Mouse (Mus musculus) ES-E14 (cell line): ENCODE measurements at regions not wholly inside any gene's neighbourhood (a gene's known extent, or its start where the extent isn't known, plus 50 kb on each side); places are given as distances from the start of the nearest gene placed in this dataset.
A peak's percentile ranks its signal among the peaks of the same experiment; 100 is the strongest.

Source experiments
- DNase-seq: peaks from one replicate; pipeline ENCODE4 v3.0.0-alpha.2; 2013; ENCODE audit warnings: low read depth, low spot score
- H3K27ac ChIP-seq: 2 replicates; pipeline ENCODE4 v1.5.1; 2012; ENCODE audit warnings: low read depth, mild to moderate bottlenecking, low read length, moderate library complexity, mixed read lengths; ENCODE audit not compliant: poor library complexity, insufficient read depth, severe bottlenecking
- H3K36me3 ChIP-seq: 2 replicates; pipeline ENCODE4 v1.6.1; 2012; ENCODE audit warnings: mild to moderate bottlenecking, low read length, moderate library complexity, mixed read lengths; ENCODE audit not compliant: control insufficient read depth, poor library complexity, insufficient read depth, severe bottlenecking
- H3K4me1 ChIP-seq, 2 experiments: fragments of 150-350 bp in 1 of 2; sonication (generic) in 1 of 2; 2 replicates each; pipeline ENCODE4 v1.6.1; 2012; ENCODE audit warnings: low read length in 2 of 2, mild to moderate bottlenecking in 1 of 2, mixed read lengths in 1 of 2; ENCODE audit not compliant: control insufficient read depth in 2 of 2, insufficient read depth in 2 of 2, poor library complexity in 1 of 2
- H3K4me3 ChIP-seq, 2 experiments: fragments of 150-350 bp in 1 of 2; sonication (generic) in 1 of 2; 2 replicates each; pipeline ENCODE4 v1.5.1; 2012; ENCODE audit warnings: low read length in 2 of 2, low read depth in 1 of 2, mild to moderate bottlenecking in 1 of 2, mixed read lengths in 1 of 2; ENCODE audit not compliant: insufficient read depth in 1 of 2, poor library complexity in 1 of 2, severe bottlenecking in 1 of 2
- H3K9ac ChIP-seq: 2 replicates; pipeline ENCODE4 v1.6.1; 2012; ENCODE audit warnings: low read depth, mild to moderate bottlenecking, low read length, mixed read lengths; ENCODE audit not compliant: poor library complexity, insufficient read depth, severe bottlenecking
- H3K9me3 ChIP-seq: fragments of 150-350 bp; sonication (generic); 2 replicates; pipeline ENCODE4 v1.6.1; 2012; ENCODE audit warnings: low read depth, mild to moderate bottlenecking, low read length; ENCODE audit not compliant: control insufficient read depth, insufficient read depth
- CHD2 ChIP-seq: IDR thresholded peaks from 2 replicates; pipeline ENCODE4 v1.6.1; 2014; ENCODE audit warnings: mild to moderate bottlenecking, low read depth, low read length, inconsistent platforms
- HCFC1 ChIP-seq: IDR thresholded peaks from 2 replicates; pipeline ENCODE4 v1.6.1; 2012; ENCODE audit warnings: low read length, inconsistent platforms, borderline replicate concordance; ENCODE audit not compliant: insufficient read depth
- MAFK ChIP-seq: IDR thresholded peaks from 2 replicates; pipeline ENCODE4 v1.6.1; 2014; ENCODE audit warnings: mild to moderate bottlenecking, low read depth, low read length, inconsistent platforms; ENCODE audit not compliant: insufficient read depth
- ZC3H11A ChIP-seq: IDR thresholded peaks from 2 replicates; pipeline ENCODE4 v1.6.1; 2012; ENCODE audit warnings: low read depth, mild to moderate bottlenecking, inconsistent platforms, low read length, borderline replicate concordance
- ZNF384 ChIP-seq: IDR thresholded peaks from 2 replicates; pipeline ENCODE4 v1.6.1; 2012; ENCODE audit warnings: low read depth, low read length, inconsistent platforms
- in situ Hi-C, 2 experiments: fragments of 600-800 bp; cut with MboI; formaldehyde crosslinking; loops; one replicate each; pipeline ENCODE4 v1.15.1; 2025; ENCODE audit warnings: low sequenced_read_pairs in 2 of 2, inconsistent platforms in 1 of 2; ENCODE audit not compliant: unreplicated experiment in 2 of 2

DNA sequence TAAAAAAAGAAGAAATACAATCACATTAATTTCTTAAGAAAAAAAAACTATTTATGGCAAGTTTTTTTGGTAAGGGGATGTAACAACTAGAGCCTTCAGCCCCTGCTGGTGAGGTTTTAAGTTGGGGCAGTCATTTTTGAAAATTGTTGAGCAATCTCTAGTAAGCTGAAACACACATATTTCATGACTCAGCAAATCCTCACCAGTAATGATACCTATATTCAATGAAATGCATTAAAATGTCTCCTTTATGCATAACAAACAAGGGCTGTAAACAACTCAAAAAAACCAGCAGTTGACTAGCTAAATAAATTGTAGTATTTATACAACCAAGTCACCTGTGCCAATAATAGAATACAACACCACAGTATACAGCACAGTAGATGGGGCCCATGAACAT is 63.1 kb upstream of the Satb2 start:
- H3K4me3 ChIP-seq: no peak overlapping the region
- no peak overlapping the region for H3K9ac ChIP-seq
- no peak overlapping the region for H3K27ac ChIP-seq
- H3K9me3 ChIP-seq: no peaks in the 10 kb centered on the region
- H3K36me3 ChIP-seq: no peaks in the 10 kb centered on the region
- in situ Hi-C loops: no loop called here
- no peaks in the 10 kb centered on the region for H3K4me1 ChIP-seq
- no peak for DNase-seq
- TF ChIP-seq ZNF384 (no peak), ZC3H11A (no peak), HCFC1 (no peak), MAFK (peak; percentile 71)

DNA sequence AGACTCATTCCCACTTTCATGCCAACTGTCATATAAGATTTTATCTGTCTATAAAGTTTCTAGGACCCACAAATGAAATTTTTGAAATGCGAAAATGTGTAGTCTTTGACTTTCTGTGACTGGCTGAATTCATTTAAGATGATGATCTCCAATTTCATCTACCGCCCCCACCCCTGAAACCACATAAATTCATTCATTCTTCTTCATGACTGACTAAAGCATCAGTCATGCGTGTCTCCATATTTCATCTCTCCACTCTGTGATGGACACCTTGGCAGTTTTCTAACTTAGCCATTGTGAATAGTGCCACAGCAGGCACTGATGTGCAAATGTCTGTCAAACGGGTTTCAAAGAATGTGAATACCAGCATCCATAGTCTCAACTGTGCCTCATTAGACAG is 75.4 kb upstream of the Satb2 start:
- no peaks in the 10 kb centered on the region for H3K36me3 ChIP-seq
- TF ChIP-seq MAFK: no peak
- no peak for TF ChIP-seq ZNF384
- TF ChIP-seq ZC3H11A: no peak
- TF ChIP-seq CHD2: no peak
- no peak for TF ChIP-seq HCFC1
- H3K4me3 ChIP-seq: no peak overlapping the region
- H3K4me1 ChIP-seq: no peaks in the 10 kb centered on the region
- DNase-seq: no peak
- no peak overlapping the region for H3K27ac ChIP-seq
- no peak overlapping the region for H3K9ac ChIP-seq
- no peaks in the 10 kb centered on the region for H3K9me3 ChIP-seq
- in situ Hi-C loops: no loop called here

DNA sequence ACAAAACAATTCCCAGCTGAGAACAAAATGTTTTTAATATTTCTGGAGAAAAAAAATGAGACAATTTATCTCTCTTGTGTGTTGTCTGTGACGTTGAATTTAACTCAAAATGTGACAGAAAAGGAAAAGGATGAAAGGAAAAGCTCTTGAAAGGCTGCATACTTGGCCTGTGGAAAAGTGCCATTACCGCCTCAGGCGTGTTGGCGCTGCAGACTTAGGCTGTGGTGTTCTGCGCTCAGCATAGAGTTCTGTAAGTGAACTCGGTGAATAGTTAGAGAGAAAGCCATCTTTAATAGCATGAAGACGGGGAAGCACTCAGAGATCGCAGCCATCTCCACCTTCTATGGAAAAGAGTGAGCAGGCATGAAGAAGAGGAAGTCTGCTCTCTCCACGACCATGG is 77.5 kb upstream of the Satb2 start:
- in situ Hi-C loops: no loop called here

DNA sequence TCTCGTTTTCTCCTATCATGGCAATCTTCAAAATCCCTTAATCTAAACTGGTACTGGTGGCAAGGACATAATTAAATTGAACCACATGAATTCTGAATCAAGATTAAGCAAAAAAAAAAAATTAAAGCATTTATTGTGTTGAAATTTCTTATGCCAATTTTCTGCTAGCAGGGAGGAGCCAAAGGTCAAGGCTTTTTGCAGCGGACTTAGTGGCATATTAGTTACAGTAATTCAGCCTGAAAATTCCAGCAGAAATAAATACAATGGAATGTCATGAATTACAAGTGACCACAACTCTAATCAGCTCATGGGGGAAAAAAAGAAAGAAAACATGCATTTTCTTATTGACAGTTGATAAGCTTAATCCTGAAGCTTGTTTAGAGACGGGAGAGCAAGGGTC is 80.8 kb upstream of the Satb2 start:
- H3K4me1 ChIP-seq: no peaks in the 10 kb centered on the region
- no peak overlapping the region for H3K4me3 ChIP-seq
- no peaks in the 10 kb centered on the region for H3K9me3 ChIP-seq
- in situ Hi-C loops: no loop called here
- TF ChIP-seq MAFK: no peak
- no peak for TF ChIP-seq ZC3H11A
- TF ChIP-seq HCFC1: no peak
- no peak for TF ChIP-seq CHD2
- no peak for TF ChIP-seq ZNF384
- H3K27ac ChIP-seq: no peak overlapping the region
- DNase-seq: no peak
- no peak overlapping the region for H3K9ac ChIP-seq
- no peaks in the 10 kb centered on the region for H3K36me3 ChIP-seq

More for the DNA sequence above, 77.5 kb upstream of the Satb2 start:
- Histone ChIP-seq H3K9ac (no peak overlapping the region), H3K27ac (no peak overlapping the region), H3K4me1 (no peaks in the 10 kb centered on the region), H3K9me3 (no peaks in the 10 kb centered on the region), H3K36me3 (no peaks in the 10 kb centered on the region), H3K4me3 (no peak overlapping the region)
- TF ChIP-seq CHD2 (no peak), HCFC1 (no peak), ZNF384 (no peak), MAFK (no peak), ZC3H11A (no peak)
- no peak for DNase-seq

DNA sequence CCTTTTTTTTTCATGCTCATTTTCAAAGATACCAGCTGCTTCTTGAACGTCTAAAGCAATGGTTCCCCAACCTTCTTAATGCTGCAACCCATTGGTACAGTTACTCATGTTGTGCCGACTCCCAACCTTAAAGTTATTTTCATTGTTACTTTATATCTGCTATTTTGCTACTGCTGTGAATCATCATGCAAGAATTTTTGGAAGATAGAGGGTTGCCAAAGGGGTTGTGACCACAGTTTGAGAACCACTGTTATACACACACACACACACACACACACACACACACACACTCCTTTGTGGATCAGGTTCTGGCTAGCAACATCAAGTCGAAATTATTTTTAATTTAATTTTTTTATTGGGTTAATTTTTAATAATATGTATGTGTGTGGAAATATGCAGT is 96.8 kb upstream of the Satb2 start:
- no peaks in the 10 kb centered on the region for H3K9me3 ChIP-seq
- no peak overlapping the region for H3K9ac ChIP-seq
- no peaks in the 10 kb centered on the region for H3K4me1 ChIP-seq
- no peak for DNase-seq
- TF ChIP-seq ZNF384: no peak
- TF ChIP-seq MAFK: no peak
- no peak for TF ChIP-seq ZC3H11A
- no peak for TF ChIP-seq HCFC1
- TF ChIP-seq CHD2: no peak
- H3K27ac ChIP-seq: no peak overlapping the region
- in situ Hi-C loops: no loop called here
- H3K36me3 ChIP-seq: no peaks in the 10 kb centered on the region
- no peak overlapping the region for H3K4me3 ChIP-seq
